Mouse (Mus musculus): ENCODE data around the gene Ruvbl2.

Ruvbl2 gene

GRCm38 (mm10) chr7:45426556-45426955 lies 11.3 kb downstream of the Ruvbl2 start:
- no peak for DNase-seq (ENCODE audit: low spot score in 2 of 2)

DNA sequence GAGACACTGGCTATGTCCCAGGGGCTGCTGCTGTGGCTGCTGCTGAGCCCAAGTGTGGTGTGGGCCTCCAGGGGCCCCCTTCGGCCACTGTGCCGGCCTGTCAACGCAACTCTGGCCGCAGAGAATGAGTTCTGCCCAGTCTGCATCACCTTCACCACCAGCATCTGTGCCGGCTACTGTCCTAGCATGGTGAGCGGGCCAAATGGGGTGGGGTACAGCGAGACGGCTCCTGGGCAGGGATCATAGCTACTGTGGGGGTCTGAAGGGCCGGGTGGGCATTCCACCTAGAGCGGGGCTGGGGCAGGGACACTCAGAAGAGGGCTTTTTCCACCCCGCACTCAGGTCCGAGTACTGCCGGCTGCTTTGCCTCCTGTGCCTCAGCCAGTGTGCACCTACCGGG lies 16.7 kb downstream of the Ruvbl2 start:
- DNase-seq (ENCODE audit: low spot score in 2 of 2): no peak

- DNase-seq (ENCODE audit: low spot score in 2 of 2): no peak
Measured at GRCm38 (mm10) chr7:45420615-45420919, 17.3 kb downstream of the Ruvbl2 start, which contains the start of gene Lhb. TSS of gene Lhb (plus strand) at chr7:45420820.

DNA sequence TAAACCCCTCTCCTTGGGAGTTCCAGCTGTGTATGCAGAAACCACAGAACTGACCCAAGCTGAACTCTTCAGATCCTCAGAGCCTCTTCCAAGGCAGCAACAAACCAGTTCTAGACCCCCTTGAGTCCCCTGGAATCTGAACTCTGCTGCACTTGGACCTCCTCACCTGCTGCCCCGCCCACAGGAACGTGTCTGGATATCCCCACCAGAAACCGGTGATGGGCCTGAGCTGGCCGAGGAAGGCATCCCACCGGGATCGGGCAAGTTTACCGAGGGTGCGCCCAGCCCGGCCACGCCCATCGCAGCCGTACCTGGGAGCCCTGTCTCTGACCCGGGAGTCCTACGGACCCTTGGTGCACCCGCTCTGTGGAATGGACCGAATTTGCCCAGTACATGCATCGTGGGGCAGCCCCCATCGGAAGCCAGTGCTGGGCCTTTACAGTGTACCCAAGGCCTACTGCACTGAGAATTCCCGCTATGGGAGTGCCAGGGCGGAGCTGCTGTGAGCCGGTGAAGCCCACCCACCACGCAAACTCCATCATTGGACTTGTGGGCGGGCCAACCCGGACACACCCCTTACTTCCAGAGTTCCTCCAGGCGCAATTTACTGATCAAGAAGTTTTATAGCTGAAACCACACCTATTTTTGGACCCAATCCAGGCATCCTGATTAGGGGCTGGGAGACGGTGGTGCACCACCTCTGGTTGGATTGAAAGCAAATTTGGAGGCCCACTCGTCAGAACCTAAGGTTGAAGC lies 17.9 kb downstream of the Ruvbl2 start:
- no peak for DNase-seq (ENCODE audit: low spot score in 2 of 2)

DNA sequence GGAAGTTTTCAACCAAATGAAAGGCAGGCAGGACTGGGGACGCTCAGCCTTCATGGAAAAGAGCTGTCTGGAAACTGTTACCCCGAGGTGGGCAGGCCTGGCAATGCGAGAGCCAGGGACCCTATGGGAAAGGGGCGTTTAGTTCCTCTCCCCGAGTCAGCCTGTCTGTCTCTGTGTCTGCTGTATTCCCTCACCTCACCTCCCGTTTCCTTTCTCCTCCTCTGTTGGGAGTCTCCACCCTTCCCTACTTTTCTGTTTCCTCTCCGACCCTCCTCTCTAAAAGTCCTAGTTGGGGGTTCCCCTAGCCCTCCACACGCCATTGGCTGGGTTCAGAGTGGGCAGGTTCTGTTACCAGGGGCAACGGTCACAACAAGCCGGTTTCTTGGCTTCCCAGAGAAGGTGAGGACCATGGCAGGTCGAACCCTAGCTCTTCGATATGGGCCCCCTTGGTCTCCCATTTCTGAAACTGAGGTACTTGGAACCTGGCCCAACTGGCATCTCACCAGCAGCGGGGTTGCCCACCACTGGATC lies 19.9 kb downstream of the Ruvbl2 start:
- no peak for DNase-seq (ENCODE audit: low spot score in 2 of 2)

DNA sequence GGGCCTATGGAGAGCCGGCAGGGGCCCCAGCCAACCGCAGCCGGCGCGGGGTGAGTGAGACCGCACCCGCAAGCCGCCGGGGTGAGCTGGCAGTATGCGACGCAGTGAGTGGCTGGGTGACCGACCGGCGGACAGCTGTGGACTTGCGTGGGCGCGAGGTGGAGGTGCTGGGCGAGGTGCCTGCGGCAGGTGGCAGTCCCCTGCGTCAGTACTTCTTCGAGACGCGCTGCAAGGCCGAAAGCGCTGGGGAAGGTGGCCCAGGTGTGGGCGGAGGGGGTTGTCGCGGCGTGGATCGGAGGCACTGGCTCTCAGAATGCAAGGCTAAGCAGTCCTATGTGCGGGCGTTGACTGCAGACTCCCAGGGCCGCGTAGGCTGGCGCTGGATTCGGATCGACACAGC lies 22.3 kb downstream of the Ruvbl2 start:
- no peak for DNase-seq (ENCODE audit: low spot score in 2 of 2)

- no peak for DNase-seq (ENCODE audit: low spot score in 2 of 2)
Measured at GRCm38 (mm10) chr7:45414740-45415224, 23.1 kb downstream of the Ruvbl2 start.

DNA sequence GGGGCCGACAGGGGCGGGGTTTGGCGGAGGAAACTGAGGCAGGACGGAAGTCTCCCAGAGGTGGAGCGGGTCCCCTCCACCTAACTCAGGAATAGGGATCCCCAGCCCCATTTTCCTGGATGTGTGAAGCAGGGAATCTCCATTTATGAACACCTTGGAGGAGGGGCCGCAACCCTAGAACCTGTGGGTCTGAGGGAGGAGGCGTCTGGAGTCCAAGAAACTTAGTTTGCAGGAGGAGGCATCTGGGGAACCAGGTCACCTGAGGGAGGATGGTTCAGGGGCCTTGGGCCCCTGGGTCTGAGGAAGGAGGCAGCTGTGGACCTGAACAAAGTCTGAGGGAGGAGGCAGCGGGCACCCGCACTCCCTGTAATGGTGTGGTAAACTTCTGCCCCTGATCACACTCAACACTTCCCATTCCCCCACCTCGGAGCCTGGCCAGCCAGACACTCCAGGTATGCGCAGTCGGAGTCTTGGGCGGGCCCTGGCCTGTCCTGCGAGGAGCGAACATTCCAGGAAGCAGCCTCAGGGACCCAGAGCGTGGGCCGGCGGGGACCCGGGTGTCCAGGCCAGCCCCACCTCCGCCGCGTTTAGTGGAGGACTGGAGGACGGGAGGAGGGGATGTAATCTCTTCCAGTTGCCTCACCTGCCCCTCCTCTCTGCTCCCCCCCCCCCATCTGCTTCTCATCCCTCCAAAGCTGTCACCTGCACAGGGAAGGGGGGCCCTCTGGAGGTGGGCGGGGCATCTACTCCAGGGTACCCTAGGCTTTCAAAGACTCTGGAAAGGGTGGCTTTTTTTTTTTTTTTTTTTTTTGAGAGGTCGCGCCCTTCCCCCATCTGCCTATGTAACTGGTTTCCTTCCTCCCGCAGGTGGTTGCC lies 23.8 kb downstream of the Ruvbl2 start:
- DNase-seq (ENCODE audit: low spot score in 2 of 2): no peak

GRCm38 (mm10) chr7:45413113-45413863 lies 24.6 kb downstream of the Ruvbl2 start, which contains the start of gene Ntf5:
TSS of gene Ntf5 (plus strand) at chr7:45413695.
- no peak for DNase-seq (ENCODE audit: low spot score in 2 of 2)

DNA sequence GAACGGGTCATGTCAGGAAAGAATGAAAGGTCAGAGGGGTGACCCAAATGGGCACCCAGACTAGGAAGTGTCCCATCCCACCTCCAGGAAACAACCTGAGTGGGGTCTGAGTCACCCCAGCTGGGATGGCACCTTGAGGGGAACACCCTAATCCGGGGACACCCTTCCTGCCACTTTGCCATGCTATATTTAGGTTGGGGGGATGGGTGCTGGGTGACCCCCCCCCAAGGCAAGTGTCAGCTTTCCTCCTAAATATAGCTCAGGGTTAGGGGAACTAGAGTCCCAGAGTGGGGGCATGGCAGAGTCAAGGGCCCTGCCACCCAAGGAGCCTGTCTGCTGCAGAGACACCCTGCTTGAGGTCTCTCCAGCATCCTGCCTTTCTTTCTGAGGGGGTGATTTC lies 25.5 kb downstream of the Ruvbl2 start:
- DNase-seq (ENCODE audit: low spot score in 2 of 2): no peak

GRCm38 (mm10) chr7:45409497-45410163 lies 28.3 kb downstream of the Ruvbl2 start:
- no peak for DNase-seq (ENCODE audit: low spot score in 2 of 2)

DNA sequence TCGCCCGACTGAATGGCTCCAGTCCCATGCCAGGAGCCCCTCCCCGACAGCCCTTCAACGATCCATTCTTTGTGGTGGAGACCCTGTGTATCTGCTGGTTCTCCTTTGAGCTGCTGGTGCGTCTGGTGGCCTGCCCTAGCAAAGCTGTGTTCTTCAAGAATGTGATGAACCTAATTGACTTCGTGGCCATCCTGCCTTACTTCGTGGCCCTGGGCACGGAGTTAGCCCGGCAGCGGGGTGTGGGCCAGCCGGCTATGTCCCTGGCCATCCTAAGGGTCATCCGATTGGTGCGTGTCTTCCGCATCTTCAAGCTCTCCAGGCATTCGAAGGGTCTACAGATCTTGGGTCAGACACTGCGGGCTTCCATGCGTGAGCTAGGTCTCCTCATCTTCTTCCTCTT lies 28.9 kb downstream of the Ruvbl2 start:
- no peak for DNase-seq (ENCODE audit: low spot score in 2 of 2)

DNA sequence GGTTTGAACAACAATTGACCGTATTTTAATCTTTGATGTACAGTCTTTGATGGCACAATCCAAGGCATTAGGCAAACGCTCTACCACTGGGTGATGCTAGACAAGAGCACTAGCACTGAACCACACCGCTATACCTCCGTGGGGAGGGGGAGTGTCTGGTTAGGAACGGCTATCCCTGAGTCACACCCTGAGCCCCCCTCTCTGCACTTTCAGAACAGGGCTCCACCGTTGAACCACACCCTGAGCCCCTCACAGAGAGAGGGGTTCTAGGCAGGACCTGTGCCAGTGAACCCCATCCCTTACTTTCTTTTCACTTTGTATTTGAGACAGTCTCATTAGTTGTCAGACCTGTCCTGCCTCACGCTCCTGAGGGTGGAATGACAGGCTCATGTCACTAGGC lies 29.5 kb downstream of the Ruvbl2 start:
- no peak for DNase-seq (ENCODE audit: low spot score in 2 of 2)

GRCm38 (mm10) chr7:45407836-45408235 lies 30.1 kb downstream of the Ruvbl2 start:
- DNase-seq (ENCODE audit: low spot score in 2 of 2): no peak

DNA sequence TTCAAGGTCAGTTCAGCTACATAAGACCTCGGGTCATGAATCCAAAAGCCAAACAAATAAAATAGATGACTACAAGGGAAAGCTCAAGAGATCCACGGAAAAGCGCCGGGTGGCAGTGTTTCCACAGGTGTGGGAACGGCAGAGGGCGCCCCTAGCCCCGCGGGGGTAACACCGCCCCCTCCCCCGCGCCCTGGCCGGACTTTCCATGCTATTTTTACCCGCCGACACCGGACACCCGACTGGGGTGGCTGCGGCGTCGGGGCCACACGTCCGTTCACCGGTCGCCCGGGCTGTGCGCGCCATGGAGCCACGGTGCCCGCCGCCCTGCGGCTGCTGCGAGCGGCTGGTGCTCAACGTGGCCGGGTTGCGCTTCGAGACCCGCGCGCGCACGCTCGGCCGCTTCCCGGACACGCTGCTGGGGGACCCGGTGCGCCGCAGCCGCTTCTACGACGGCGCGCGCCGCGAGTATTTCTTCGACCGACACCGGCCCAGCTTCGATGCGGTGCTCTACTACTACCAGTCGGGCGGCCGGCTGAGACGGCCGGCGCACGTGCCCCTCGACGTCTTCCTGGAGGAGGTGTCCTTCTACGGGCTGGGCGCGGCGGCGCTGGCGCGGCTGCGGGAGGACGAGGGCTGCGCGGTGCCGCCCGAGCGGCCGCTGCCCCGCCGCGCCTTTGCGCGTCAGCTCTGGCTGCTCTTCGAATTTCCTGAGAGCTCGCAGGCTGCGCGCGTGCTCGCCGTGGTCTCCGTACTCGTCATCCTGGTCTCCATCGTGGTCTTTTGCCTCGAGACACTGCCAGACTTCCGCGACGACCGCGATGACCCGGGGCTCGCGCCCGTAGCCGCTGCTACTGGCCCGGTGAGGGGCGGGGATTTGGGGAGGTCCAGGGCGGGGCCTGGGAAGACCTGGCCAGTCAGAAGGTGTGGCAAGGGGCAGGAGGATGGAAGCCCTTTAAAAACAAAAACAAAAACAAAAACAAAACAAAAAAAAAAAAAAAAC lies 31.4 kb downstream of the Ruvbl2 start:
- no peak for DNase-seq (ENCODE audit: low spot score in 2 of 2)

DNA sequence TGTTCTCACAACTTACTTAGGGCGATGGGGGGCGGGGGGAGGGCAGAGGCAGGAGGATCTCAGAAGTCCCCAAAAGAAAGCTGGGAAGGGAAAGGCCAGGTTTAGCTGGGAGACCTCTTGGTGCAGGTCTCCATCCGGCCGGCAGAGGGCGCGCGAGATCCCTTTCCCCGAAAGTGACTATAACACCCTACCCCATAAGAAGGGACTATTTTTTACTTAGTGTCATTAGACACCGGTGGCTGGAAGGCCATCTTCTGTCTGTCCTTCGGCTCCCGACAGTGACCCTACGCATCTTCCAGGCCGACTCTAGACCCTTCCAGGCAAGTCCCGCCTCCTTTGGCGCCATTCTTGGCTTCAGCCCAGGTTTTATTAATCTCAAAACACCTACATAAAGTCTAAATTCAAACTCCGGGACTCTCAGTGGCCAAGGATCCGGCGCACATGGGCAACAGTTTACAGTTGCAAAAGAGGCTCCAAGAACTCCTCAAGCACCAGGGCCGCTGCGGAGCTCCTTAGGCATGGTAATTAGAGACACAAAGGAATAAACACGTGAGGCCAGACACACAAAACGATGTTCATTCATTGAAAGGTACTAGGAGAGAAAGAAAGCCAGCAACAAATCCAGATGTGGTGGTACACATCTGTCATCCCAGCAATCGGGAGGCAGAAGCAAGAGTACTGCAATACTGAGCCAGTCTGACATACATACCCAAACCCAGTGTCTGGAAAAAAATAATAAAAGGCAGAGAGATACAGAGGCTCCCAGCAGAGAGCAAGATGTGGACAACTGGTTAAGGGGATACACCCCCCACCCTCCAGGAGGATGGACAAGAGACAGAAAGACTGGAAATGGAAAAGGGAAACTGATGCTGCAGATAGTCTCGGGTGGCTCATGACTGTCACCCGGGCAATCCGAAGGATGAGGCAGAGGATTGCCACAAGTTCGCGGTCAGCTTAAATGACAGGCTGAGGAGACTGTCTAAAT lies 32.5 kb downstream of the Ruvbl2 start, which contains the start of gene Kcna7:
Gene Kcna7 (plus strand): TSS at position 563 of the 985 bp plus-strand sequence.
- DNase-seq (ENCODE audit: low spot score in 2 of 2): peak in 1 of 2 experiments; percentile 57

- DNase-seq (ENCODE audit: low spot score in 2 of 2): no peak
Measured at GRCm38 (mm10) chr7:45403532-45404261, 34.2 kb downstream of the Ruvbl2 start.

DNA sequence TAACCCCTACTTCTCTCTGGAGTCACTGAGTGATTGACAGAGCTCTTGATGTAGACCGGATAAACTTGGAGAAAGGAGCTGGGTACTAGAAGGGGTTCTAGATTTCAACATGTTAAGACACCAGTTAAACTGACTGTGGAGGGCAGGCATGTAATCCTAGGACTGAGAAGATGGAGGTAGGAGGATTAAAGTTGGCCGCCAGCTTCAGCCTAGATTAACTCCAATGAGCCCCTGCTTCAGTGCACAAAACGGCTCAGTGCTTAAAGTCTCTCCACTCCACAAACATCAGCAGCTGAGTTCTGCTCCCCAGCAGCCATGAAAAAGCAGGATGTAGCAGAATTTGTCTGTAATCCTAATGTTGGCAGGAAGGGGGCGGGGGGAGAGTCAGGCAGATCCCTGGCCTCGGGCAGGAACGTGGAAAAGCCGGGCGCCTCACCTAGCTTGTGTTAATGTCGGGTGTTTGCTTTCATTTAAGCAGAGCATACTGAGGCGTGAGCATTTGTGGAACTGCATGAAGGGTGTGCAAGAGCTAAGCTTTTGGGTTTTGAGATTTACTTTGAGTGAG lies 36.3 kb downstream of the Ruvbl2 start:
- no peak for DNase-seq (ENCODE audit: low spot score in 2 of 2)
